Comparison of ENCODE assay signal across 10 mouse cellular contexts in the genomic region with DNA sequence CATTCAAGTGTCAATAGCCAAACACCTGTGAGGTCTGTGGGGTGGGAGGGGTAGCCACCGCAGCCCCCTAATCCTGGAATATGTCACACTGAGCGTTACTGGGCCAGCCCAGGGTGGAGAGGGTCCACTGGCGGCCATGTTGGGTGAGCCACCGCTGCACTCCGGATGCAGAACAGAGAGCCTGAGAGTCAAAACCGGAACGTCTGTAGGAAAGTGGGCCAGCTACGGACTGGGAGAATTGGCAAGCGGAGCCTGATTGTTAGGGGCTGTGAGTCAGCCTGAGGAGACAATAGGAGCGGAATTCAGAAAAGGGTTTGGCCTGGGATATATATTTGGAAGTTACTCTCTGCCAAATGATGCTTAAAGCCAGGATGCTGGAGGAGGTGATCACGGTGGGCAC. TPM values are rescaled to one million over a fixed set of nuclear protein-coding genes. Genes with fewer than 3 reads are reported as not detected.
DNase-seq lines count a peak whose midpoint lies in the region; ATAC-seq and TF ChIP-seq lines count a peak whose summit lies in the region.
"Had no signal": no experiment of that assay in that cellular context is flagged by ENCODE, and none has a peak within 500 bp of the region (broad histone marks: within the 10 kb centered on the region; RNA-seq: fewer than 3 reads in every experiment).

No protein-coding gene starts in this region.

- H3K36me3 ChIP-seq in kidney, embryonic 14.5 days (ENCODE audit: control insufficient read depth, insufficient read depth, low read length), result no peaks in the 10 kb centered on the region
- H3K36me3 ChIP-seq in ES-Bruce4 (ENCODE audit: control insufficient read depth, insufficient read depth, low read length, poor library complexity, severe bottlenecking), result no peaks in the 10 kb centered on the region
- H3K36me3 ChIP-seq in lung, embryonic 16.5 days (ENCODE audit: control insufficient read depth, insufficient read depth, low read length), result no peaks in the 10 kb centered on the region
- no peaks in the 10 kb centered on the region for H3K36me3 ChIP-seq in hindbrain, embryonic 12.5 days

- no peaks in the 10 kb centered on the region for H3K27me3 ChIP-seq in kidney, embryonic 14.5 days (ENCODE audit: control insufficient read depth, insufficient read depth, low read length)
- H3K27me3 ChIP-seq in ES-Bruce4 (ENCODE audit: control insufficient read depth, insufficient read depth, low read length, poor library complexity, severe bottlenecking), result no peaks in the 10 kb centered on the region
- no peaks in the 10 kb centered on the region for H3K27me3 ChIP-seq in lung, embryonic 16.5 days (ENCODE audit: control insufficient read depth, insufficient read depth, low read depth, low read length)
- no peaks in the 10 kb centered on the region for H3K27me3 ChIP-seq in hindbrain, embryonic 12.5 days

- no peak overlapping the region for H3K9ac ChIP-seq in kidney, embryonic 14.5 days (ENCODE audit: low read depth, low read length)
- no peak overlapping the region for H3K9ac ChIP-seq in ES-Bruce4 (ENCODE audit: low read depth, poor library complexity, severe bottlenecking)
- no peak overlapping the region for H3K9ac ChIP-seq in lung, embryonic 16.5 days (ENCODE audit: low read length)
- H3K9ac ChIP-seq in hindbrain, embryonic 12.5 days, result no peak overlapping the region

- no peak for TF ChIP-seq CTCF in ES-Bruce4 (IDR thresholded peaks at IDR 0.05; ENCODE audit: low read depth, low read length)

- no peak for ATAC-seq in kidney, embryonic 14.5 days (ENCODE audit: low FRiP score, low TSS enrichment)
- ATAC-seq in lung, embryonic 16.5 days (ENCODE audit: low read depth), result peak; percentile 43; the same call in 1 of the 2 replicates
- ATAC-seq in hindbrain, embryonic 12.5 days (ENCODE audit: low FRiP score), result no peak
- ATAC-seq: hindbrain, postnatal 0 days had no signal

- peak; percentile 38 to 52 for DNase-seq in kidney, postnatal 36 days
- peak; percentile 39 for DNase-seq in R1 (ENCODE audit: low read depth, low spot score)
- no peak for DNase-seq in thymus, postnatal 10 days (ENCODE audit: low spot score in 2 of 2)
- DNase-seq: adrenal gland, postnatal 10 days; cerebellum, adult 11-12 months had no signal

- no peaks in the 10 kb centered on the region for H3K4me1 ChIP-seq in kidney, embryonic 14.5 days (ENCODE audit: control insufficient read depth, insufficient read depth, low read length)
- H3K4me1 ChIP-seq in ES-Bruce4 (ENCODE audit: control insufficient read depth, insufficient read depth, low read length), result no peaks in the 10 kb centered on the region
- H3K4me1 ChIP-seq in lung, embryonic 16.5 days (replicated peaks; ENCODE audit: control insufficient read depth, insufficient read depth, low read length), result no peaks in the 10 kb centered on the region
- H3K4me1 ChIP-seq in hindbrain, embryonic 12.5 days, result peaks cover 3% of the 10 kb centered on the region; the same call in 1 of the 2 replicates

- no peak overlapping the region for H3K4me2 ChIP-seq in kidney, embryonic 14.5 days (replicated peaks; ENCODE audit: low read depth, low read length)
- H3K4me2 ChIP-seq in lung, embryonic 16.5 days (ENCODE audit: low read depth, low read length), result no peak overlapping the region
- no peak overlapping the region for H3K4me2 ChIP-seq in hindbrain, embryonic 12.5 days (replicated peaks)

- H3K27ac ChIP-seq in kidney, embryonic 14.5 days (ENCODE audit: low read depth, low read length), result no peak overlapping the region
- no peak overlapping the region for H3K27ac ChIP-seq in ES-Bruce4 (ENCODE audit: insufficient read depth, low read length)
- no peak overlapping the region; the same call in 1 of the 2 replicates for H3K27ac ChIP-seq in lung, embryonic 16.5 days (ENCODE audit: low read length)
- no peak overlapping the region for H3K27ac ChIP-seq in hindbrain, embryonic 12.5 days
- H3K27ac ChIP-seq: hindbrain, postnatal 0 days had no signal

- TF ChIP-seq EP300 in ES-Bruce4 (IDR thresholded peaks at IDR 0.05; ENCODE audit: insufficient read depth, low read depth, low read length), result no peak

- H3K9me3 ChIP-seq in kidney, embryonic 14.5 days (ENCODE audit: control insufficient read depth, low read length), result no peaks in the 10 kb centered on the region
- H3K9me3 ChIP-seq in ES-Bruce4 (replicated peaks; ENCODE audit: control insufficient read depth, insufficient read depth, low read length, poor library complexity, severe bottlenecking), result no peaks in the 10 kb centered on the region
- no peaks in the 10 kb centered on the region for H3K9me3 ChIP-seq in lung, embryonic 16.5 days (ENCODE audit: control insufficient read depth, low read length)
- H3K9me3 ChIP-seq in hindbrain, embryonic 12.5 days (replicated peaks), result no peaks in the 10 kb centered on the region

- no peak for TF ChIP-seq POLR2A in ES-Bruce4 (IDR thresholded peaks at IDR 0.05; ENCODE audit: insufficient read depth, low read length)

- 87% methylated on average over 11 of the region's 11 CpGs for WGBS in kidney, embryonic 14.5 days
- 84% methylated on average over 11 of the region's 11 CpGs for WGBS in lung, embryonic 16.5 days
- 85% methylated on average over 11 of the region's 11 CpGs for WGBS in hindbrain, embryonic 12.5 days

- no peak overlapping the region for H3K4me3 ChIP-seq in kidney, embryonic 14.5 days (ENCODE audit: low read length)
- H3K4me3 ChIP-seq in ES-Bruce4 (ENCODE audit: low read depth, low read length), result peak overlapping the region; percentile 18
- H3K4me3 ChIP-seq in lung, embryonic 16.5 days (ENCODE audit: low read length), result no peak overlapping the region
- H3K4me3 ChIP-seq in hindbrain, embryonic 12.5 days, result no peak overlapping the region

RNA-seq across cellular contexts. Expression of gene Jade2, which starts 39.9 kb away (rescaled TPM):
- polyA plus RNA-seq in kidney, embryonic 14.5 days (2014; fragmentation: Nextera tagmentation; extraction: Ambion mirVana), result 0.37 and 0.38 TPM in 2 replicates
- polyA plus RNA-seq in ES-Bruce4 (2011; ENCODE audit: insufficient read depth, insufficient read length, low read depth, missing spikeins), result 9.6 and 10.1 TPM in 2 replicates
- 2.8 and 2.9 TPM in 2 replicates for polyA plus RNA-seq in lung, embryonic 16.5 days (2015; fragmentation: Nextera tagmentation; extraction: Ambion mirVana)
- 0.83 and 1.0 TPM in 2 replicates for polyA plus RNA-seq in hindbrain, embryonic 12.5 days (2016; fragmentation: Nextera tagmentation; extraction: Ambion mirVana)

Comparison
In these comparisons a context has a peak if more than half of its experiments do, and no peak if none do; other contexts are left out.
1. DNase-seq: peak in kidney, postnatal 36 days (2 of 2) and R1 (single experiment); none in thymus, postnatal 10 days (0 of 2).